Mouse (Mus musculus) stomach, embryonic 15.5 days (tissue): Measurements from ENCODE around the gene Tubb4a. TPM values are rescaled to one million over a fixed set of nuclear protein-coding genes. Genes with fewer than 3 reads are reported as not detected.
"Not testable (repeated sequence)": the region's sequence is repeated elsewhere in the genome, so short reads cannot be mapped to it uniquely, and the experiment has no call there.

Experiments used
- ATAC-seq: fragments of 200-750 bp; cut with Nextera tagmentation; 2 replicates; pipeline ENCODE4 v1.8.0; 2017; ENCODE audit warnings: low read depth, moderate number of reproducible peaks, moderate TSS enrichment; ENCODE audit not compliant: insufficient read depth, low FRiP score
- H3K27ac ChIP-seq: fragments of 300-500 bp; sonication (generic); 2 replicates; pipeline ENCODE4 v1.5.1; 2015; ENCODE audit warnings: mild to moderate bottlenecking, inconsistent platforms
- H3K27me3 ChIP-seq: fragments of 300-500 bp; sonication (generic); replicated peaks from 2 replicates; pipeline ENCODE4 v1.6.1; 2015; ENCODE audit warnings: inconsistent platforms
- H3K36me3 ChIP-seq: fragments of 300-500 bp; sonication (generic); 2 replicates; pipeline ENCODE4 v1.6.1; 2015; ENCODE audit warnings: inconsistent platforms
- H3K4me1 ChIP-seq: fragments of 300-500 bp; sonication (generic); 2 replicates; pipeline ENCODE4 v1.6.1; 2015; ENCODE audit warnings: inconsistent platforms
- H3K4me2 ChIP-seq: fragments of 300-500 bp; sonication (generic); 2 replicates; pipeline ENCODE4 v1.6.1; 2015; ENCODE audit warnings: mild to moderate bottlenecking, inconsistent platforms
- H3K4me3 ChIP-seq: fragments of 300-500 bp; sonication (generic); replicated peaks from 2 replicates; pipeline ENCODE4 v1.5.1; 2015; ENCODE audit warnings: inconsistent platforms
- H3K9ac ChIP-seq: fragments of 300-500 bp; sonication (generic); 2 replicates; pipeline ENCODE4 v1.6.1; 2015; ENCODE audit warnings: inconsistent platforms
- H3K9me3 ChIP-seq: fragments of 300-500 bp; sonication (generic); 2 replicates; pipeline ENCODE4 v1.6.1; 2016; ENCODE audit warnings: inconsistent platforms
- WGBS: fragments of 180-500 bp; shearing (Covaris S2); methylation state at CpG from one replicate; pipeline ENCODE4 v1.1.7; 2015; 5-methylcytosine and 5-hydroxymethylcytosine counted together
- polyA plus RNA-seq: library from polyadenylated mRNA; unstranded; fragments of >200 nt; fragmentation: Nextera tagmentation; extraction: Ambion mirVana; gene quantifications from 2 replicates; pipeline ENCODE4 v1.2.1, GENCODE M21; 2015

Gene Tubb4a
- polyA plus RNA-seq, 1 experiment from 2014 or later: 20.3 TPM

GRCm38 (mm10) chr17:57066908-57067307 lies 20.7 kb downstream of the Tubb4a start:
- H3K4me1 ChIP-seq: peaks cover 8% of the 10 kb centered on the region; the same call in 1 of the 2 replicates
- WGBS: 64% methylated on average over 5 of the region's 5 CpGs
- H3K9me3 ChIP-seq: no peaks in the 10 kb centered on the region
- H3K4me2 ChIP-seq: no peak overlapping the region
- no peak overlapping the region for H3K9ac ChIP-seq
- ATAC-seq: no peak
- no peak overlapping the region for H3K4me3 ChIP-seq
- no peak overlapping the region for H3K27ac ChIP-seq
- peaks cover 14% of the 10 kb centered on the region for H3K27me3 ChIP-seq
- 0 out of 2 replicates have a peak, but pooled peaks cover 3% of the 10 kb centered on the region for H3K36me3 ChIP-seq

- 14% methylated on average over 8 of the region's 8 CpGs for WGBS
- H3K4me3 ChIP-seq: peak overlapping the region; percentile 49
- peaks cover 22% of the 10 kb centered on the region for H3K27me3 ChIP-seq
- H3K9me3 ChIP-seq: no peaks in the 10 kb centered on the region
- no peak for ATAC-seq
- peaks cover 18% of the 10 kb centered on the region for H3K4me1 ChIP-seq
- 0 out of 2 replicates have a peak, but pooled peaks cover 3% of the 10 kb centered on the region for H3K36me3 ChIP-seq
- H3K4me2 ChIP-seq: peak overlapping the region; percentile 46
- H3K9ac ChIP-seq: no peak overlapping the region
- peak overlapping the region; percentile 90; the same call in 1 of the 2 replicates for H3K27ac ChIP-seq
These were observed 24.6 kb downstream of the Tubb4a start for GRCm38 (mm10) chr17:57063031-57063430.

GRCm38 (mm10) chr17:57062548-57062947 lies 25.0 kb downstream of the Tubb4a start:
- Histone ChIP-seq H3K4me2 (peak overlapping the region; percentile 46), H3K4me3 (peak overlapping the region; percentile 49), H3K27ac (peak overlapping the region; percentile 90), H3K27me3 (peaks cover 22% of the 10 kb centered on the region), H3K9me3 (no peaks in the 10 kb centered on the region), H3K4me1 (peaks cover 18% of the 10 kb centered on the region), H3K36me3 (0 out of 2 replicates have a peak, but pooled peaks cover 3% of the 10 kb centered on the region), H3K9ac (peak overlapping the region; percentile 33)
- WGBS: 2% methylated on average over 22 of the region's 22 CpGs
- no peak for ATAC-seq

GRCm38 (mm10) chr17:57062011-57062521 lies 25.5 kb downstream of the Tubb4a start:
- ATAC-seq: peak; percentile 72
- Histone ChIP-seq H3K36me3 (0 out of 2 replicates have a peak, but pooled peaks cover 3% of the 10 kb centered on the region), H3K27me3 (peaks cover 22% of the 10 kb centered on the region), H3K4me2 (peak overlapping the region; percentile 46), H3K9ac (peak overlapping the region; percentile 33), H3K27ac (peak overlapping the region; percentile 90), H3K4me1 (peaks cover 18% of the 10 kb centered on the region), H3K4me3 (peak overlapping the region; percentile 49), H3K9me3 (no peaks in the 10 kb centered on the region)
- WGBS: 2% methylated on average over 39 of the region's 39 CpGs

GRCm38 (mm10) chr17:57061069-57061468 lies 26.5 kb downstream of the Tubb4a start:
- Histone ChIP-seq H3K4me1 (peaks cover 18% of the 10 kb centered on the region), H3K27ac (peak overlapping the region; percentile 89), H3K4me3 (peak overlapping the region; percentile 71), H3K9me3 (no peaks in the 10 kb centered on the region), H3K9ac (no peak overlapping the region), H3K27me3 (peaks cover 22% of the 10 kb centered on the region), H3K36me3 (0 out of 2 replicates have a peak, but pooled peaks cover 3% of the 10 kb centered on the region), H3K4me2 (peak overlapping the region; percentile 96)
- ATAC-seq: no peak
- WGBS: 38% methylated on average over 10 of the region's 10 CpGs

GRCm38 (mm10) chr17:57060231-57060801 lies 27.3 kb downstream of the Tubb4a start:
- H3K36me3 ChIP-seq: 0 out of 2 replicates have a peak, but pooled peaks cover 3% of the 10 kb centered on the region
- H3K27me3 ChIP-seq: peaks cover 22% of the 10 kb centered on the region
- peak overlapping the region; percentile 89 for H3K27ac ChIP-seq
- no peak overlapping the region for H3K9ac ChIP-seq
- H3K4me2 ChIP-seq: peak overlapping the region; percentile 96
- whole genome bisulfite sequencing: under 1% methylated on average over 44 of the region's 44 CpGs
- H3K9me3 ChIP-seq: no peaks in the 10 kb centered on the region
- peaks cover 17% of the 10 kb centered on the region for H3K4me1 ChIP-seq
- ATAC-seq: peak; percentile 83
- H3K4me3 ChIP-seq: peak overlapping the region; percentile 71

- peak; percentile 38; the same call in 1 of the 2 replicates for ATAC-seq
- peaks cover 22% of the 10 kb centered on the region for H3K27me3 ChIP-seq
These were observed 28.1 kb downstream of the Tubb4a start, which contains the start of gene Slc25a23 for GRCm38 (mm10) chr17:57059486-57059977. Slc25a23 (minus strand) TSS chr17:57059863.

GRCm38 (mm10) chr17:57058891-57059485 lies 28.6 kb downstream of the Tubb4a start, which contains the start of gene Crb3:
Crb3 (plus strand) TSS chr17:57059105.
- H3K36me3 ChIP-seq: no peaks in the 10 kb centered on the region
- peak within 1 kb of the TSS; percentile 89 for H3K27ac ChIP-seq
- peak within 1 kb of the TSS; percentile 34; the same call in 1 of the 2 replicates for H3K9ac ChIP-seq
- peak within 1 kb of the TSS; percentile 96 for H3K4me2 ChIP-seq
- peaks cover 17% of the 10 kb centered on the region; the same call in 1 of the 2 replicates for H3K4me1 ChIP-seq
- peak within 1 kb of the TSS; percentile 71 for H3K4me3 ChIP-seq
- no peaks in the 10 kb centered on the region for H3K9me3 ChIP-seq
- 1% methylated on average over 18 of the region's 22 CpGs for WGBS
- peaks cover 22% of the 10 kb centered on the region for H3K27me3 ChIP-seq
- no peak for ATAC-seq

More at GRCm38 (mm10) chr17:57059486-57059977, 28.1 kb downstream of the Tubb4a start, which contains the start of gene Slc25a23:
- peak within 1 kb of the TSS; percentile 89 for H3K27ac ChIP-seq
- H3K9me3 ChIP-seq: no peaks in the 10 kb centered on the region
- H3K4me2 ChIP-seq: peak within 1 kb of the TSS; percentile 96
- under 1% methylated on average over 42 of the region's 45 CpGs for WGBS
- H3K4me3 ChIP-seq: peak within 1 kb of the TSS; percentile 71
- peak within 1 kb of the TSS; percentile 34; the same call in 1 of the 2 replicates for H3K9ac ChIP-seq
- peaks cover 17% of the 10 kb centered on the region; the same call in 1 of the 2 replicates for H3K4me1 ChIP-seq
- H3K36me3 ChIP-seq: 0 out of 2 replicates have a peak, but pooled peaks cover 3% of the 10 kb centered on the region

- no peak for ATAC-seq
- no peak overlapping the region for H3K4me3 ChIP-seq
- H3K4me2 ChIP-seq: no peak overlapping the region
- WGBS: 76% methylated on average over 3 of the region's 3 CpGs
- H3K36me3 ChIP-seq: peaks cover 6% of the 10 kb centered on the region; the same call in 1 of the 2 replicates
- no peaks in the 10 kb centered on the region for H3K9me3 ChIP-seq
- no peak overlapping the region for H3K27ac ChIP-seq
- H3K27me3 ChIP-seq: peaks cover 2% of the 10 kb centered on the region; the same call in 1 of the 2 replicates
- peaks cover 12% of the 10 kb centered on the region; the same call in 1 of the 2 replicates for H3K4me1 ChIP-seq
- H3K9ac ChIP-seq: no peak overlapping the region
These were observed 31.3 kb downstream of the Tubb4a start for GRCm38 (mm10) chr17:57056246-57056645.

- not testable (repeated sequence) for ATAC-seq, H3K9me3 ChIP-seq, H3K9ac ChIP-seq, H3K4me1 ChIP-seq, H3K4me3 ChIP-seq, H3K27me3 ChIP-seq, H3K36me3 ChIP-seq, H3K4me2 ChIP-seq, H3K27ac ChIP-seq
- WGBS: 80% methylated on average over 4 of the region's 4 CpGs
These were observed 35.9 kb downstream of the Tubb4a start for GRCm38 (mm10) chr17:57051679-57052078.

GRCm38 (mm10) chr17:57048816-57049215 lies 38.8 kb downstream of the Tubb4a start:
- H3K4me1 ChIP-seq: no peaks in the 10 kb centered on the region
- no peaks in the 10 kb centered on the region for H3K9me3 ChIP-seq
- no peak overlapping the region for H3K27ac ChIP-seq
- no peak overlapping the region for H3K4me3 ChIP-seq
- no peak for ATAC-seq
- H3K9ac ChIP-seq: no peak overlapping the region
- no peak overlapping the region for H3K4me2 ChIP-seq
- peaks cover 6% of the 10 kb centered on the region; the same call in 1 of the 2 replicates for H3K36me3 ChIP-seq
- H3K27me3 ChIP-seq: no peaks in the 10 kb centered on the region
- WGBS: 91% methylated on average over 3 of the region's 3 CpGs
